Mouse (Mus musculus) liver, adult 2 months (tissue): ENCODE measurements around the gene 1700012B07Rik. TPM values are rescaled to one million over a fixed set of nuclear protein-coding genes. Genes with fewer than 3 reads are reported as not detected.

Source experiments
- DNase-seq: peaks from one replicate; pipeline ENCODE4 v3.0.0-alpha.2; 2011; ENCODE audit warnings: low read depth, low spot score; ENCODE audit errors: extremely low read depth
- H3K27ac ChIP-seq: fragments of 200-500 bp; replicated peaks from 2 replicates; pipeline ENCODE4 v1.5.1; 2012; ENCODE audit warnings: low read depth, mild to moderate bottlenecking, control low read depth, inconsistent platforms, low read length; ENCODE audit not compliant: insufficient read depth
- H3K27me3 ChIP-seq: fragments of 200-500 bp; 2 replicates; pipeline ENCODE4 v1.6.1; 2012; ENCODE audit warnings: mild to moderate bottlenecking, moderate library complexity, low read length, inconsistent platforms; ENCODE audit not compliant: control insufficient read depth, insufficient read depth
- H3K36me3 ChIP-seq: fragments of 200-500 bp; 2 replicates; pipeline ENCODE4 v1.6.1; 2012; ENCODE audit warnings: low read length, inconsistent platforms; ENCODE audit not compliant: control insufficient read depth, insufficient read depth
- H3K4me1 ChIP-seq: fragments of 200-500 bp; 2 replicates; pipeline ENCODE4 v1.6.1; 2011; ENCODE audit warnings: low read length; ENCODE audit not compliant: control insufficient read depth, insufficient read depth
- H3K4me3 ChIP-seq: fragments of 200-500 bp; 2 replicates; pipeline ENCODE4 v1.5.1; 2011; ENCODE audit warnings: low read depth, mild to moderate bottlenecking, control low read depth, low read length, moderate library complexity; ENCODE audit not compliant: insufficient read depth
- H3K79me2 ChIP-seq: fragments of 200-500 bp; 2 replicates; pipeline ENCODE4 v1.6.1; 2012; ENCODE audit warnings: inconsistent platforms, mild to moderate bottlenecking, low read length, moderate library complexity; ENCODE audit not compliant: control insufficient read depth, insufficient read depth
- H3K9ac ChIP-seq: fragments of 200-500 bp; 2 replicates; pipeline ENCODE4 v1.6.1; 2012; ENCODE audit warnings: low read depth, mild to moderate bottlenecking, control low read depth, inconsistent platforms, low read length
- CTCF ChIP-seq: fragments of 200-500 bp; IDR thresholded peaks from 2 replicates; pipeline ENCODE4 v1.5.1; 2011; ENCODE audit warnings: low read depth, low read length, control low read depth
- POLR2A ChIP-seq: fragments of 200-500 bp; IDR thresholded peaks from 2 replicates; pipeline ENCODE4 v1.6.1; 2011; ENCODE audit warnings: low read length, control low read depth; ENCODE audit not compliant: insufficient read depth; ENCODE audit errors: extremely low read depth
- WGBS: fragments of 180-500 bp; shearing (Covaris S2); methylation state at CpG from one replicate; pipeline ENCODE4 v1.1.7; 2018; 5-methylcytosine and 5-hydroxymethylcytosine counted together
- polyA plus RNA-seq: library from polyadenylated mRNA; depleted of rRNA; stranded (reverse); fragments of >200 nt; gene quantifications from 2 replicates; pipeline ENCODE4 v1.2.3, GENCODE M21; 2012
- total RNA-seq: library from RNA; depleted of rRNA; stranded (reverse); fragments of >200 nt; gene quantifications from 2 replicates; pipeline ENCODE4 v1.2.3, GENCODE M21; 2014

1700012B07Rik gene
- total and polyA plus RNA-seq, 2 experiments: not detected

DNA sequence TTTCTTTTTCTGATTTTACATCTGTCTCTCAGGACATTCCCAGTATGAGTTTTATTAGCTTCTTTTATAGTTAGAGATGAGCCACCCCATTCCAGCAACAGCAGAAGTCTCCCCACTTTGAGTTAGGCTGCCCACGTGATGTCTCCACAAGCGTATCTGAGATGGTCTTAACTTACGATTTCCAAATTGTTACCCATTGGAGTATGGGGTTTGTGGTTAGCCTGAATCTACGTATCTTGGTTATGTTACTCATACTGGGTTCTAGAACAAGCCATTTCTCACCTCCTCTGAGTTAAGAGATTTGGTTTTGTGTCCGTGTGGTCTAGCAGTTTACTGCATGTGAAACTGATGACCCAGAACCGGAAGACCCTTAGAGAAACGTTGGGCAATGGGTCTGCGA lies 37.6 kb downstream of the 1700012B07Rik start:
- no peak for DNase-seq
- no peak for TF ChIP-seq CTCF
- no peak for TF ChIP-seq POLR2A
- no peak overlapping the region for H3K9ac ChIP-seq
- H3K27me3 ChIP-seq: no peaks in the 10 kb centered on the region
- no peak overlapping the region for H3K4me3 ChIP-seq
- no peaks in the 10 kb centered on the region for H3K4me1 ChIP-seq
- H3K79me2 ChIP-seq: no peaks in the 10 kb centered on the region
- H3K27ac ChIP-seq: no peak overlapping the region
- WGBS: 85% methylated on average over 8 of the region's 8 CpGs
- no peaks in the 10 kb centered on the region for H3K36me3 ChIP-seq

DNA sequence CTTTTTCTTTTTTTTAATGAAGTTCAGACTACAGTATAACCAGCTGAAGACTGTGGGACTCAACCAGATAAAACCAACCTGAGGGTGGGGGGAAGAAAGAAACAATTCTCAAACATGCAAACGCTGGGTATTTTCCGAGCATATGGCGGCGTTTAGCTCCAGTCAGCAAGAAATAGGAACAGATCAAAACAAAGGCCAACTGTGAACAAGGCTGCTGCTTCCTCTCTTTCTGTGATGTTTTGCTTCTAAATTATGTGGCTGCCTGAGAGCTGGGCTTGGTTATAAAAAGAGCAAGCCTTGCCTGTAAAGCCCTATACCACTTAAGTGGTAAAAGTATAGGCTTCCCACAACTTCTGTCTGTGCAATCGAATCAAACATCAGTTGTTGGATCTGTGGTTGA lies 42.5 kb downstream of the 1700012B07Rik start:
- H3K36me3 ChIP-seq: no peaks in the 10 kb centered on the region
- H3K4me1 ChIP-seq: no peaks in the 10 kb centered on the region
- H3K9ac ChIP-seq: no peak overlapping the region
- no peak for DNase-seq
- 84% methylated on average over 5 of the region's 5 CpGs for WGBS
- H3K27ac ChIP-seq: no peak overlapping the region
- no peaks in the 10 kb centered on the region for H3K27me3 ChIP-seq
- TF ChIP-seq POLR2A: no peak
- TF ChIP-seq CTCF: no peak
- H3K4me3 ChIP-seq: no peak overlapping the region
- no peaks in the 10 kb centered on the region for H3K79me2 ChIP-seq

DNA sequence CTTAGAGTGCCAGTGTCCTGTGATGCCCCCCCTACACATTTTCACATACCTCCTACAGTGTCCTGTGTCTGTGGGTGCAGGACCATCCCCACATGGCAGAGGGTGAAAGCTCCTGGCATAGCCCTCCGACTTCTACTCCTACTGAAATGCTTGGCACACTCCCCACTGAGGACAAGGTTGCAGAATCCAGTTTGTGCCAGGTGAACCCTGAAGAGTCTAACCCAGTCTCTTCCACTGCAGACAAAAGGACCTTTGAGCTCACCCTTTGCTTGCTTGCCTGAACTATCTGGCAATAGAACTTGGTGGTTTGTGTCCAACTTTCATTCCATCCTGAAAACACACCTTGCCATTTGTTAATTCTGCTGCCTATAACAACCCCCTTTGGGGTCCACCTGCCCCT lies 56.5 kb downstream of the 1700012B07Rik start:
- DNase-seq: peak; percentile 94

DNA sequence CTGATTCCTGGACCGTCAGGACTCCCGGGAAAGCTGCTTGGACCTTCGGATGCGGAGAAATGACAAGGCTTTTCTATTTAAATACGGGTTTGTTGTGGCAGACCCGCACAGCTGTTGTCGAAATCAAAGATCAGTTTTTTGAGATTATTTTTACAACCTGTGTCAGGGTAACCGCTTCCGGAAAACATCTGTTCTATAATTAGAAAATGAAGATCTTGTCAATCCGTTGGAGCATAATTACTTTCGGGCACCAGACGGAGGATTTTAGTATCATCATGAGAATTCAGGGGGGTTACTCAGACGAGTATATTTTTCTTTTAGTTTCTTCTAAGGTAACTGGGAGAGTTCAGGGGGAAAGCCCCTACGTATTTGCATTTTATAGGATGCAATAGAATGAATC lies 57.7 kb downstream of the 1700012B07Rik start:
- 95% methylated on average over 14 of the region's 14 CpGs for WGBS
- H3K27me3 ChIP-seq: no peaks in the 10 kb centered on the region
- TF ChIP-seq CTCF: no peak
- no peak for DNase-seq
- no peaks in the 10 kb centered on the region for H3K36me3 ChIP-seq
- peaks cover 8% of the 10 kb centered on the region for H3K4me1 ChIP-seq
- H3K9ac ChIP-seq: no peak overlapping the region
- H3K4me3 ChIP-seq: no peak overlapping the region
- H3K79me2 ChIP-seq: no peaks in the 10 kb centered on the region
- H3K27ac ChIP-seq: no peak overlapping the region

More for the DNA sequence above, 56.5 kb downstream of the 1700012B07Rik start:
- Histone ChIP-seq H3K27ac (no peak overlapping the region), H3K9ac (no peak overlapping the region), H3K36me3 (no peaks in the 10 kb centered on the region), H3K79me2 (no peaks in the 10 kb centered on the region), H3K4me1 (peaks cover 8% of the 10 kb centered on the region), H3K27me3 (no peaks in the 10 kb centered on the region), H3K4me3 (no peak overlapping the region)
- TF ChIP-seq CTCF (no peak), POLR2A (no peak)
- 15% methylated on average over 1 of the region's 1 CpGs for WGBS

DNA sequence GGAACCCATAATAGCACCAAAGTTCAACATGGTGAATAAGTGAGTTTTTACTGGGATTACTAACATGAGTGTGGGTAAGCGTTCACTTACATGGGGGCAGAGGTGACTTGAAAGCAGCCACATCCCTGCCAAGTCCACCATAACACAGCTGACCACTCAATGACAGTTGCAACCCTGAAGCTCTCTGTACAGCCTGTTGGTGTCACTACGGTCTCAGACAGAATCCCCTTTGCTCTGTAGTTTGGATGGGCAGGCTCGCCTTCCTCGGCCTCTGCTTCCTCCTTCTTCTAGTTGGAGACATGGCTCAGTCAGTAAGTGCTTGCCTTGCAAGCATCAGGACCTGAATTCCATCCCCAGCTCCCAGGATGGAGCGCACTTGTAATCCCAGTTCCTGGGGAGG lies 58.8 kb downstream of the 1700012B07Rik start:
- TF ChIP-seq CTCF: no peak
- TF ChIP-seq POLR2A: no peak
- H3K79me2 ChIP-seq: no peaks in the 10 kb centered on the region
- DNase-seq: no peak
- H3K27ac ChIP-seq: no peak overlapping the region
- no peaks in the 10 kb centered on the region for H3K36me3 ChIP-seq
- H3K4me3 ChIP-seq: no peak overlapping the region
- H3K9ac ChIP-seq: no peak overlapping the region
- no peaks in the 10 kb centered on the region for H3K27me3 ChIP-seq
- 83% methylated on average over 5 of the region's 5 CpGs for WGBS
- peaks cover 8% of the 10 kb centered on the region for H3K4me1 ChIP-seq

DNA sequence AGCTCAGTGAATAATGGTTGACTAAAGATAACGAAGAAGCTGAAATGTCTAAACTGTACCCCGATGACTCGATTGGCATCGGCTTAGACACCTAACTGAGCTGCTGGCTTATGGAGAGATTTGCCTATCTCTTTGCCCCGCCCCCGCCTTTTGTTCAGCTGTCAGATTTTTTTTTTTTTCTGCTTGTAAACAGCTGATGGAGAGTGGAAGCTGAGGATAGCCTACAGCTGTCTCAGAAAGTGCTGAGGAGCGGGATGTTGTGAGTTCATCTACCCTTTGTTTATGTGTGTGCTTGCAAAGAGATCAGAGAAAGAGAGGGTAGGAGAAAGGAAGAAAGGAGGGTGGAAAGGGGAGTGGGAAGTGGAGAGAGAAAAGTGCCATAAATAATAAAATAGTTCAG lies 67.8 kb downstream of the 1700012B07Rik start:
- WGBS: 90% methylated on average over 7 of the region's 7 CpGs
- TF ChIP-seq CTCF (no peak), POLR2A (no peak)
- H3K4me1 ChIP-seq: peaks cover 3% of the 10 kb centered on the region; the same call in 1 of the 2 replicates
- no peaks in the 10 kb centered on the region for H3K79me2 ChIP-seq
- no peaks in the 10 kb centered on the region for H3K36me3 ChIP-seq
- 0 out of 2 replicates have a peak, but pooled peaks cover 2% of the 10 kb centered on the region for H3K27me3 ChIP-seq
- H3K27ac ChIP-seq: no peak overlapping the region
- H3K9ac ChIP-seq: no peak overlapping the region
- no peak overlapping the region for H3K4me3 ChIP-seq
- DNase-seq: no peak
